19 mouse cellular contexts compared by ENCODE assay signal in the genomic region with DNA sequence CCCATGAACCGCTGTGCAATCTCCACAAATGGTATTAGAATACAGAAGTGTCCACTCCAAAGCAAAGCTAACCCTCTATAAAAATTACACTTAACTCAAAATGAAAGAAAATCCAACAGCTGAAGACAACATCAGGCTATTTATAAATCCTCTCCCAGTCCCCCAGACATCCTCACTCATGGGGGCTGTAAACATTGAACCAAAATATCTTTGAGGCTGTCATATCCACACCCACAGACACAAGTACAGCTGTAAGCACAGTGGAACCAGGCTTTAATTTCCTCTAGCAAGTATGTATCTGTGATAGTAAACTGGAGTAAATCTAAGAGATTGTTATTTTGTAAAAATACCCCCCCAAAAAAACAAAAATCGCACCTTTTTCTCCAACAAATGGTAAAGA. TPM values are rescaled to one million over a fixed set of nuclear protein-coding genes. Genes with fewer than 3 reads are reported as not detected.
DNase-seq lines count a peak whose midpoint lies in the region; TF ChIP-seq lines count a peak whose summit lies in the region.
"Had no signal": no experiment of that assay in that cellular context is flagged by ENCODE, and none has a peak within 500 bp of the region (broad histone marks: within the 10 kb centered on the region; RNA-seq: fewer than 3 reads in every experiment).

No protein-coding gene starts in this region.

- H3K4me3 ChIP-seq in gastrocnemius, adult 2 months: no peak overlapping the region
- no peak overlapping the region for H3K4me3 ChIP-seq in myocyte
- H3K4me3 ChIP-seq: embryonic facial prominence, embryonic 13.5 days; embryonic facial prominence, embryonic 15.5 days; erythroblast, embryonic 14.5 days; forebrain, embryonic 10.5 days; forebrain, embryonic 12.5 days had no signal

- no peak for TF ChIP-seq CTCF in gastrocnemius, adult 2 months (IDR thresholded peaks at IDR 0.05)

- H3ac ChIP-seq in myocyte (ENCODE audit: control insufficient read depth, insufficient read length): no peak overlapping the region

- H3K4me2 ChIP-seq in myocyte (ENCODE audit: low read depth): peak overlapping the region; percentile 27
- H3K4me2 ChIP-seq: embryonic facial prominence, embryonic 13.5 days; embryonic facial prominence, embryonic 15.5 days; forebrain, embryonic 12.5 days had no signal

- no peak for DNase-seq in gastrocnemius, adult 2 months
- no peak for DNase-seq in gastrocnemius, postnatal 14 days
- DNase-seq in brain, adult 2 months (ENCODE audit: low read depth, low spot score): peak; percentile 63
- no peak for DNase-seq in thymus, postnatal 4 days
- no peak for DNase-seq in embryo, embryonic 9.5 days (ENCODE audit: extremely low spot score)
- DNase-seq: adrenal gland, adult 2 months; adrenal gland, postnatal 10 days; adrenal gland, postnatal 25 days; cerebellum, adult 11-12 months; cerebellum, adult 2 months; cerebellum, adult 9-10 months; cerebellum, postnatal 10 days; cerebellum, postnatal 25 days had no signal

- H3K27me3 ChIP-seq in myocyte (ENCODE audit: control insufficient read depth, insufficient read depth, insufficient read length): no peaks in the 10 kb centered on the region
- H3K27me3 ChIP-seq: embryonic facial prominence, embryonic 13.5 days; embryonic facial prominence, embryonic 15.5 days; forebrain, embryonic 12.5 days had no signal

- H3K36me3 ChIP-seq in myocyte (ENCODE audit: control insufficient read depth, insufficient read depth): peaks cover 41% of the 10 kb centered on the region

- no peaks in the 10 kb centered on the region for H3K79me2 ChIP-seq in myocyte (ENCODE audit: control insufficient read depth, insufficient read depth)

- no peak for TF ChIP-seq POLR2A in myocyte (IDR thresholded peaks at IDR 0.05; ENCODE audit: insufficient read length, low read depth)

- H3K27ac ChIP-seq in gastrocnemius, adult 2 months: peak overlapping the region; percentile 75
- H3K27ac ChIP-seq: embryonic facial prominence, embryonic 13.5 days; embryonic facial prominence, embryonic 15.5 days; forebrain, embryonic 10.5 days; forebrain, embryonic 12.5 days had no signal

- intact Hi-C loops in gastrocnemius, adult 2 months (cut with DNase I): no loop called here
- intact Hi-C loops in gastrocnemius, postnatal 14 days (cut with DNase I; ENCODE audit: low total_unique reads): no loop called here

TF ChIP-seq in myocyte, 11 proteins besides CTCF, POLR2A, EP300 and RAD21:
- no peak for TF ChIP-seq CEBPB (IDR thresholded peaks at IDR 0.05; ENCODE audit: insufficient read depth, poor library complexity, severe bottlenecking)
- TF ChIP-seq TCF12 (IDR thresholded peaks at IDR 0.05; ENCODE audit: insufficient read depth, poor library complexity, severe bottlenecking): no peak
- TF ChIP-seq MAX (IDR thresholded peaks at IDR 0.05; ENCODE audit: low read depth): no peak
- no peak for TF ChIP-seq TCF3 (IDR thresholded peaks at IDR 0.05; ENCODE audit: insufficient read length, low read depth)
- no peak for TF ChIP-seq SRF (IDR thresholded peaks at IDR 0.05; ENCODE audit: control insufficient read depth, insufficient read length, low read depth)
- no peak for TF ChIP-seq E2F4 (IDR thresholded peaks at IDR 0.05; ENCODE audit: insufficient read depth)
- TF ChIP-seq POLR2AphosphoS2 (IDR thresholded peaks at IDR 0.05; ENCODE audit: insufficient read length, low read depth): no peak
- no peak for TF ChIP-seq MYOD1 (IDR thresholded peaks at IDR 0.05; ENCODE audit: control insufficient read depth in 1 of 3, insufficient read length in 2 of 3, low read depth in 2 of 3)
- TF ChIP-seq REST (IDR thresholded peaks at IDR 0.05; ENCODE audit: insufficient read depth, insufficient read length): no peak
- TF ChIP-seq MYOG (IDR thresholded peaks at IDR 0.05; ENCODE audit: control insufficient read depth in 1 of 3, insufficient read depth in 1 of 3, insufficient read length in 2 of 3, low read depth in 2 of 3): no peak
TF ChIP-seq in myocyte: peak in this region for 0.

RNA-seq across cellular contexts. Expression of a gene that starts 23.5 kb away (rescaled TPM):
- total RNA-seq in gastrocnemius, adult 2 months (2021): 100 to 1,000 TPM in 1 of 2 experiments, 10 to 100 TPM in 1; 78.1 to 157 TPM
- total RNA-seq in gastrocnemius, postnatal 14 days (2021): 1 to 10 TPM; 3.2 to 5.8 TPM
- 7.2 TPM for polyA plus RNA-seq in myocyte (2012; fragmentation: generic; extraction: Trizol)

RNA-seq across cellular contexts. Expression of a gene that starts 26.2 kb away (rescaled TPM):
- 100 to 1,000 TPM; 170 to 204 TPM for total RNA-seq in gastrocnemius, adult 2 months (2021)
- 100 to 1,000 TPM; 101 to 107 TPM for total RNA-seq in gastrocnemius, postnatal 14 days (2021)
- 36.0 TPM for polyA plus RNA-seq in myocyte (2012; fragmentation: generic; extraction: Trizol)

RNA-seq across cellular contexts. Expression of a gene that starts 40.2 kb away (rescaled TPM):
- 10 to 100 TPM; 38.8 to 66.8 TPM for total RNA-seq in gastrocnemius, adult 2 months (2021)
- total RNA-seq in gastrocnemius, postnatal 14 days (2021): 10 to 100 TPM; 26.2 TPM
- 75.0 TPM for polyA plus RNA-seq in myocyte (2012; fragmentation: generic; extraction: Trizol)

Comparison
In these comparisons a context has a peak if more than half of its experiments do, and no peak if none do; other contexts are left out.
1. RNA of a gene that starts 23.5 kb away (total RNA-seq): 78.1 to 157 TPM in gastrocnemius, adult 2 months; 3.2 to 5.8 TPM in gastrocnemius, postnatal 14 days; every median in the first group is over 10 times any median in the second.